Mouse (Mus musculus): ENCODE results near the gene Gm21885. TPM values are rescaled to one million over a fixed set of nuclear protein-coding genes. Genes with fewer than 3 reads are reported as not detected.

The Gm21885 gene
- total RNA-seq (2021): not detected

DNA sequence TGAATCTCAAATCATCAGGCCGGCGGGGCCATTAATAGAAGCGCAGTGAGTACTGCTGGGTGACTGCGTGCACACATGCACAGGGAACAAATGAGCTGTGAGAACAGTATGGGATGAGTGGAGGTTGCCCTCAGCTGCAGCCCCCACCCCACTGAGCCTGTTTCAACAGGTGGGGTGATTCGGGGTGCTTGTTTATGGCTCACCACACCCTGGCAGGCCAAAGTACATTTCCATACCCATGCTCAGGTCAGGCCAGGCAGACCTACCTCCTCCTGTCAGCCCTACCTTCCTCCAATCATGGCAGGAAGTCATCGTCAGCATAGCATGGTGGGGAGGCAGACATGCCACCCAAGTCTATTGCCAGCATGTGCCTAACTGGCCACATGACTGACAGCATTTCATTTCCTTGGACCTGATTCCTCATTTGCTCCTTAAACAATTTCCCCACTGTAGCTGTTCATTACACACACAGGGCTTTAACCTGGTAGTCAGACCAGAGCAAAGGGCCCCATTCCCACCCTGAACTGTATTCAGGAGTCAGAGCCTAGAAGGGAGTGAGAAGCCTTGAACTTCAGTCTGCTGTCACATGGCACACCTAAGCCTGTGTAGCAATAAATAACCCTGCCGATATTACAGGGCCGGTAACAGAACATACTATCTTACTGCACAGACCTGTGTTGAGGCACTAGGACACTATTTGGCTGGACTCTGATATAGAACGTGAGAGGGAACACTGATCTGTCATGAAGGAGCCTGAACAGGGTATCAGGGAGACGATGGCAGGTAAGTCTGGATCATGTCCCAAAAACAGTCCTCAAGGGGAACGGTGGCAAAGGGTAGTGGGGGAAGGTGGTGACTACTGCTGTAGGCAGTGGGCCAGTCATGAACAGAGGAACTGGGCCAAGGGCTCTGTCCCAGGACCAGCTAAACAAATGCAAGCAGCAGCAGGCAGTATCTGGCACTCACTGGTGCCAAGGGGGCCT, at the start of gene Gm21885:
Gene Gm21885, plus strand, starts transcription at position 675 of the 983 bp plus-strand sequence.
- peak; percentile 59 for DNase-seq

GRCm38 (mm10) chr11:94233405-94233804, 48.3 kb upstream of the Gm21885 start:
- intact Hi-C loops (cut with DNase I): no loop called here

More for the DNA sequence above, at the start of gene Gm21885:
- intact Hi-C loops (cut with DNase I): no loop called here

GRCm38 (mm10) chr11:94234380-94234779, 47.3 kb upstream of the Gm21885 start:
- no peak for DNase-seq
- intact Hi-C loops (cut with DNase I): no loop called here

More at GRCm38 (mm10) chr11:94233405-94233804, 48.3 kb upstream of the Gm21885 start:
- DNase-seq: no peak

- DNase-seq: no peak
- intact Hi-C loops (cut with DNase I): loop anchor here (5.0 kb wide), 1 partner anchor 42 kb away; no protein-coding TSS in a partner anchor
These were observed 46.8 kb upstream of the Gm21885 start for GRCm38 (mm10) chr11:94234857-94235256.

DNA sequence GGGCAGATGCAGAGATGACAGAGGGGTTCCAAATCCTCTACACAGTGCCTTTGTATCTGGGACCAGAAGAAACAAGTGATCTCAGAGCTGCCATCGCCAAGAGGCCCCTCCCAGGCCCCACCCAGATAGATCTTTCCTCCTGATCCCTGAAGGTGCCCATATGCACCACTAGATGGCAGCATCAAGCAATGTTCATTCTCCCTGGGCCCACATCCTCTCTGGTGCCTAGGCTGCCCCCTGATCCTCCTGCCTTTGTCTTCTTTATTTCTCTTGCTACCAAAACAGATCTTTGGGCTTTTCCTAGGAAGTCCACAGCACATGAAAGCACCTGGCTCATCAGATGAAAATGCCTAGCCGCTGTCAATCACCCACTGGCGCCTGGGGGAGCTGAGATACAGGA, 45.6 kb upstream of the Gm21885 start:
- DNase-seq: peak; percentile 78
- intact Hi-C loops (cut with DNase I): loop anchor here (5.0 kb wide), 1 partner anchor 41 kb away; no protein-coding TSS in a partner anchor

- intact Hi-C loops (cut with DNase I): loop anchor here (5.0 kb wide), 1 partner anchor 39 kb away; no protein-coding TSS in a partner anchor
- no peak for DNase-seq
These were observed 42.9 kb upstream of the Gm21885 start for GRCm38 (mm10) chr11:94238786-94239185.

DNA sequence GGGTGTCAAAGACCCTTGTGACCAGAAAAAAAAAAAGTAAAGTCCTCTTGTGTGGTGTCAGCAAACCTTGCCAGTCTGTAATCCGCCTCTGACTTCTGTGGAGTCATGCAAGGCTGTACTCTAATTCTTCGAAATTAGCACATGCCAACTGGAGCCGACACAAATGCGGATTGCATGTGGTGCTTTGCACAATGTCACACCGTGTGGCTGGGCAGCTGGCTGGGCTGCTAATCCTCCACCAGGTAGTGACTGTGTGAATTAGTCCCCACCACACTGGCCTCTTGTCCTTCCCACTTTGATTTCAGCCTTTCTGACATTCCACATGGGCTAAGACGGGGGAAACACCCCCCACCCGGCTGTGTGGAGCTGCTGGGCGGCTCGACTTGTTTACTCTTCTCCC, 42.0 kb upstream of the Gm21885 start:
- intact Hi-C loops (cut with DNase I): loop anchor here (5.0 kb wide), 1 partner anchor 38 kb away; no protein-coding TSS in a partner anchor

GRCm38 (mm10) chr11:94242760-94243421, 38.8 kb upstream of the Gm21885 start:
- DNase-seq: no peak
- intact Hi-C loops (cut with DNase I): no loop called here

More for the DNA sequence above, 42.0 kb upstream of the Gm21885 start:
- DNase-seq: peak; percentile 47

- no peak for DNase-seq
- intact Hi-C loops (cut with DNase I): no loop called here
These were observed 38.1 kb upstream of the Gm21885 start for GRCm38 (mm10) chr11:94243422-94244180.

GRCm38 (mm10) chr11:94244385-94244784, 37.3 kb upstream of the Gm21885 start:
- DNase-seq: no peak
- intact Hi-C loops (cut with DNase I): no loop called here

DNA sequence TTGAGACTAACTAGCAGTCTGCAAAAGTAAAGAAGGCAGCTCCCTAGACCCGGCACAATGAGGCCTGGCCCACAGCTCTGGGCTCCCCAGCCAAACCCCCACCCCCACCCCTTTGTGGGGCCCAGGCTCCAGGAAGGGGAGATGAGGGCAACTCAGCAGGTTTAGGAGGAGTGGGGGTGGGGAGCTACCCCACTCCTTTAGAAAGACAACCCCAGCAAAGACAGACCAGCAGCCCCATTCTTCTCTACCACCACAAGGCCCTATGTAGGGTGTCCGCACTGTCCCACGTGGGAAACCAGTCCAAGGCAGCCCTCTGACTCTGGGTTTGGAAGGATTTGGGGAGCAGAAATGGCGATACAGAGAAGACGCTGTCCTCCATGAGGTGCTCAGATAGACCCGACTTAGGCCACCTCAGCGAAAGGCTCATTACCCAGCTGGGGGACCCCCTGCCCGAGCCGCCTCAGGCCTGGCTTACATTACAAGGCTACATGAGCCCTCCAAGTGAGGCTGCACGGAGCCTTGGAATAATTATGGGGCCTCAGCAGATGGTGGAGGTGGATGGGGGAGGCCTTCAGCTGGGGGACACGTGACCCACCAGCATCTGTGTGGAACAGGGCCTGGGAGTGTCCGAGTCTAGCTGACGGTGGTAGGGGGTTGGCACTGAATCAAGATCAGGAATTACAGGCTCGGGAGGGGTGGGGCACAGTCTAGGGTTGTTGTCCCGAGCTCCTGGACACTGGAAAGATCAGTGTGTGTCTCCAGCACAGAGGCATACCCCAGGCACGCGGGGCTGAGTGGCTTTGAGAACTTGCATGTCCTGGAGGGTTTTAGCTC, 35.5 kb upstream of the Gm21885 start, which contains the start of gene Wfikkn2:
Gene Wfikkn2, minus strand, starts transcription at position 51 of the 834 bp plus-strand sequence.
- intact Hi-C loops (cut with DNase I): no loop called here
- DNase-seq: peak; percentile 89

DNA sequence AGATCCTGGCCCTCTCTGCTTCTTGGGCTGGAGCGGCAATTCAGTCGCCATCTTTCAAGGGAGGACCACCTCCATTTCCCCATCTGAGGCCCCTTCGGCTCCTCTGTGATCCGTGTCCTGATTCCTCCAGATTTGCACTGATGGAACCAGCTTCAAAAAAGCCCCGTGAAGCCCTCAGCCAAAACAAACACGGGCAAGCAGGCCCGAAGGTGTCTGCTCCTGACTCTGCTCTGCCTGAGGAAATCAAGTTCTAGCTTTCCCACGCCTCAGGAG, 34.9 kb upstream of the Gm21885 start:
- DNase-seq: no peak
- intact Hi-C loops (cut with DNase I): no loop called here

- DNase-seq: no peak
- intact Hi-C loops (cut with DNase I): no loop called here
These were observed 28.5 kb upstream of the Gm21885 start for GRCm38 (mm10) chr11:94253156-94253555.

DNA sequence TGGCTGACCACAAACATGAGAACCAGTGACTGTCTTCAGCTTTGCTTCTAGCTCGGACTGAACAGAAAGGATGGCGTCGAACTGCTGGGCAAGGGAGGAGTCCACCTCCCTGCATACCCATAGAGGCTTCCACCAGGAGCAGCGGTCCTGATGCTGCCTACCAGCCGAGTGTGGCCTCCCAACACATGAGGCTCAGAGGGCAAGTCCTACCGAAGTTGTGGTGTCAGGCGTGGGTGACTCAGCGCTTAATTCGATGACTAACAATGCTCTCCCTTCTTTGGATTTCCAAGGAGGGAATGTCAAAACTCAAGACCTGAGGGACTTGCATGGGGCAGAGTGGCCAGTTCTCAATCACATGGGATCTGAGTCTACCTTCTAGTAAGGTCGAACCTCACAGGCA, 28.0 kb upstream of the Gm21885 start:
- intact Hi-C loops (cut with DNase I): no loop called here
- no peak for DNase-seq

DNA sequence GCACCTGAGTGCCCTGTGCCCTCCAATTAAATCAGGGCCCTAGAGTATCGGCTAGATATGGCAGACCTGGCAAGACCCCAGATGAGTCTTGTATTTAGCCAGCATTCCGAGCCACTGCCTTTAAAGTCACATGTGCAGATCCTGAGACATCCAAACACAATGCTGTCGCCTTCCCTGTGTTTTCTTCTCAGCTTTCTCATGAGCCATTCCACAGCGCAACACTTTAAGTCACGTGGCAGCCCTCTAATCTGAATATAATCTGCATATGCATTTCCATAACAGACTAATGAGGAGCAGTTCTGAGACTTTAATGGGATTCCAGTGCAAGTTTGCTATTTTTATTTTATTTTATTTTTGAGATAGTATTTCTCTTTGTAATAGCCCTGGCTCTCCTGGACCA, 25.9 kb upstream of the Gm21885 start:
- DNase-seq: no peak
- intact Hi-C loops (cut with DNase I): no loop called here

- intact Hi-C loops (cut with DNase I): no loop called here
- peak; percentile 31 for DNase-seq
These were observed 23.7 kb upstream of the Gm21885 start for GRCm38 (mm10) chr11:94257987-94258386.

- DNase-seq: no peak
- intact Hi-C loops (cut with DNase I): no loop called here
These were observed 21.9 kb upstream of the Gm21885 start for GRCm38 (mm10) chr11:94259814-94260213.

DNA sequence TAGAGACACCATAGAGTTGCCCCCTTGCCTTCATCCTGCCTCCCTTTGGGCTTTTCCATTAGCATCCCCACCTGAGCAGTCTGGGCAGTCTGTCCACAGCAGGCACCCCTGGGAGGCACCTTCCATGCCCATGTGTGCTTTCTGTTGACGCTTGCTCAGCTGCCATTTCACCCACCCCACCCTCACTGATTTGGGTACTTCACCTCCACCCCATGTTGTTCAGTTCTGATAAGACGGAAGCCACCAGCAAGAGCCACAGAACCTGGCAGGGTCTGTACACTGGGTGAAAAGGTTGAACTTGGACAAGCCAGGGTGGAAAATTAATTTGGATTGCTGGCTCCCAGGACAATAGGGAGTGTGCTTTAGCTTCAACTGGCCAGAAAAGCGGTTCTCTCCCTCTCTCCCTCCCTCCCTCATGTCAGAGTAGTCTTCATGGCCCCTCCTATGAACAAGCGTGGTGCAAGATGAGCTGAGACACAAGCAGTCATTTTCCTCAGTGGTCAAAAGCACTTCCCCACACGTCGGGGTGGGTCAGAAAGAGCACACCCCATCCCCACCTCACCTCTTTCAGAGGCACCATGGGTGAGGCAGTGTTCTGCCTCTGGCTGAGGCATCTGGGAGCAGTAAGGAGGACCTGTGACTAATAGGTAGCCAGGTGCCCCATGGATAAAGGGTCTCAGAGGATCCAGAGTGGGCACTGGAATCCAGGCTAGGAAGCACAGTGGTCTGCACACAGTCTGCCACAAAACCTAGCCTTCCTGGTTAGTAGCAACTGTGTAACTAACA, 19.9 kb upstream of the Gm21885 start:
- intact Hi-C loops (cut with DNase I): no loop called here
- no peak for DNase-seq

DNA sequence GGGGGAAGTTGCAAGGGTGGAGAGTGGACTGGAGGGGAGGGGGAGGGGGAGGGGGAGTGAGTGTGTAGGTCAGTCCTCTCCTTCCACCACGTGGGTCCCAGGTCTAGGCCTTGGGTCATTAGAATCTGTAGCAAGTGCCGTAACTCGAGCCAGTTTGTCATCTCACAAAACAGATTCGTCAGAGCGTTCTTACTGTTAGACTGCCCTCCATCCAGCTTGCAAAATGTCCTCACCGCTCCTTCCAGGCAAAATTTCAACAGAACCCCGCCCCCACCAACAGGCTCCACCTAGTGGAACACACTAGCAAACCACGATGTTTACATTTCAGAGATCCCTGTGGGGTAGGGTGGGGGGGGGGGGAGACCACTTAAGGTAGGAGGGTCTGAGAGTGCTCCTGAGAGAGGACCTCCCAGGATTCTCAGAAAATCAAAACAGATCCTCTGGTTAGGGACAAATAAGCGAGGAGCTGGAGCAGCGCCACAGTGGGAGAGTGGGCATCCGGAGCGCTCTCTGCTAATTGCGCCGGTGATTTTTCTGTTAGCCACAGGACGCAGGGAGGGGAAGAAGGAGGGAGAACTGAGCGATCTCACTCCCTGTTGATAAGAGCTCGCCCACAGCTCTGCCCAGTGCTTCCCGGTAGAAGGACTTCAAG, 16.4 kb upstream of the Gm21885 start:
- intact Hi-C loops (cut with DNase I): no loop called here
- DNase-seq: peak; percentile 69
